Mouse (Mus musculus) megakaryocyte, embryonic 14.5 days (primary cell): Measurements from ENCODE around the gene Arhgap28. TPM values are rescaled to one million over a fixed set of nuclear protein-coding genes. Genes with fewer than 3 reads are reported as not detected.
A peak's percentile ranks its signal among the peaks of the same experiment; 100 is the strongest.

ENCODE experiments used
- H3K27me3 ChIP-seq: replicated peaks from 2 replicates; pipeline ENCODE3; 2012; ENCODE audit warnings: inconsistent platforms
- H3K36me3 ChIP-seq: replicated peaks from 2 replicates; pipeline ENCODE3; 2012; ENCODE audit warnings: low read length, inconsistent platforms, mixed read lengths
- H3K4me1 ChIP-seq: 2 replicates; pipeline ENCODE4 v1.6.1; 2012; ENCODE audit warnings: inconsistent platforms
- H3K4me3 ChIP-seq: replicated peaks from 2 replicates; pipeline ENCODE3; 2012; ENCODE audit warnings: moderate library complexity, mild to moderate bottlenecking, inconsistent platforms
- H3K9me3 ChIP-seq: 2 replicates; pipeline ENCODE4 v1.6.1; 2012; ENCODE audit warnings: inconsistent platforms
- FLI1 ChIP-seq: IDR thresholded peaks from 2 replicates; pipeline ENCODE4 v1.6.1; 2012; ENCODE audit warnings: low read length, inconsistent platforms, mixed read lengths
- GATA1 ChIP-seq: IDR thresholded peaks from 3 replicates; pipeline ENCODE4 v1.6.1; 2012; ENCODE audit warnings: mixed read lengths, low read length, inconsistent platforms, borderline replicate concordance
- polyA plus RNA-seq: library from polyadenylated mRNA; stranded (reverse); fragments of >175 nt; gene quantifications from 2 replicates; pipeline ENCODE4 v1.2.3, GENCODE M21; 2012; ENCODE audit warnings: low replicate concordance; ENCODE audit not compliant: insufficient read depth

Gene Arhgap28
- polyA plus RNA-seq, 1 experiment: 0.13 TPM

- Histone ChIP-seq H3K27me3 (no peaks in the 10 kb centered on the region), H3K4me1 (peaks cover 20% of the 10 kb centered on the region), H3K4me3 (no peak overlapping the region), H3K9me3 (no peaks in the 10 kb centered on the region), H3K36me3 (no peaks in the 10 kb centered on the region)
- TF ChIP-seq FLI1 (no peak), GATA1 (no peak)
These were observed 10.4 kb downstream of the Arhgap28 start for GRCm38 (mm10) chr17:67993371-67994045.

DNA sequence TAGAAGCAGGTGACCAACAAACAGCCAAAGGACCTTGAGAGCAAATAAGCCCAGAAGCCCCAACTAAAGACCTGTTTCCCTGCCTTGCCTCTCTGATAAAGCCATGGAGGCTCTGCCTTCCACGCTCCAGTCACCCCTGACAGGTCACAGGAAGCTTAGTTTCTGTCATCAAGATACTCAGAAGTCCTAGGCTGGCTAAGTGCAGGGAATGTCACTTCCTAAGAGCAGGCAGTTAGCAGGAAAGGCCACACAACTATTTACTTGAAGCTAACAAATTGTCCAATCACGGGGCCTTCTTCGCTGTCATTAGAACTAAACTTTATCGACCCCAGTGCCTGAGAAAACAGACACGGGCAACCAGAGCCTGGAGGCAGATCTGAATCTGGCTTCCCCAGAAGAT lies 14.2 kb downstream of the Arhgap28 start:
- Histone ChIP-seq H3K4me3 (peak overlapping the region; percentile 29), H3K36me3 (no peaks in the 10 kb centered on the region), H3K27me3 (no peaks in the 10 kb centered on the region), H3K4me1 (peaks cover 11% of the 10 kb centered on the region), H3K9me3 (peaks cover 14% of the 10 kb centered on the region; the same call in 1 of the 2 replicates)
- TF ChIP-seq FLI1: no peak
- TF ChIP-seq GATA1: no peak

- Histone ChIP-seq H3K27me3 (no peaks in the 10 kb centered on the region), H3K36me3 (no peaks in the 10 kb centered on the region), H3K4me3 (peak overlapping the region; percentile 74), H3K4me1 (peaks cover 11% of the 10 kb centered on the region), H3K9me3 (peaks cover 14% of the 10 kb centered on the region; the same call in 1 of the 2 replicates)
- TF ChIP-seq FLI1: no peak
- TF ChIP-seq GATA1: no peak
These were observed 14.8 kb downstream of the Arhgap28 start for GRCm38 (mm10) chr17:67988920-67989621.

DNA sequence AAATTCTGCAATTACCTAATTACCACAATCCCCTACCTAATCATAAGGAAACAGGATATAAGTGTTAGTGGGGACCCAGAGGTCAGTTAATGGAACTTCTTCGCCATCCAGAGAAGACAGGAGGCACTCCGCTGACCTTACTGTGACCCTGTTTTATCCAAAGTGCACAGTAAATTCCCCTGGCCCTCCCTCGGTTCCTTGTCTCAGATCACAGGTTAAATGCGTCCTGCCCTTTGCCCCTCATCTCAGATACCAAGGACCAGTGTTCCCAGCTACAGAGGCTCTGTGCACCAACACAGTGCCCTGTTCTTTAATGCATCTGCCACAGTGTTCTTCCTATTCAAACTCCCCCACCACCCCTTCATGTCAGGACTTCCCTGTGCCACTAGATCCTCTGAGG lies 18.4 kb downstream of the Arhgap28 start:
- H3K9me3 ChIP-seq: peaks cover 18% of the 10 kb centered on the region; the same call in 1 of the 2 replicates

GRCm38 (mm10) chr17:67980573-67980972 lies 23.3 kb downstream of the Arhgap28 start:
- Histone ChIP-seq H3K36me3 (no peaks in the 10 kb centered on the region), H3K4me1 (no peaks in the 10 kb centered on the region), H3K4me3 (no peak overlapping the region), H3K9me3 (peaks cover 14% of the 10 kb centered on the region; the same call in 1 of the 2 replicates), H3K27me3 (no peaks in the 10 kb centered on the region)
- TF ChIP-seq FLI1 (no peak), GATA1 (no peak)

More for the DNA sequence above, 18.4 kb downstream of the Arhgap28 start:
- H3K4me1 ChIP-seq: peaks cover 11% of the 10 kb centered on the region
- no peaks in the 10 kb centered on the region for H3K36me3 ChIP-seq
- H3K4me3 ChIP-seq: no peak overlapping the region
- TF ChIP-seq FLI1 (no peak), GATA1 (no peak)
- no peaks in the 10 kb centered on the region for H3K27me3 ChIP-seq

GRCm38 (mm10) chr17:67979248-67979647 lies 24.7 kb downstream of the Arhgap28 start:
- Histone ChIP-seq H3K36me3 (no peaks in the 10 kb centered on the region), H3K27me3 (no peaks in the 10 kb centered on the region)
- TF ChIP-seq GATA1: no peak
- no peak for TF ChIP-seq FLI1

DNA sequence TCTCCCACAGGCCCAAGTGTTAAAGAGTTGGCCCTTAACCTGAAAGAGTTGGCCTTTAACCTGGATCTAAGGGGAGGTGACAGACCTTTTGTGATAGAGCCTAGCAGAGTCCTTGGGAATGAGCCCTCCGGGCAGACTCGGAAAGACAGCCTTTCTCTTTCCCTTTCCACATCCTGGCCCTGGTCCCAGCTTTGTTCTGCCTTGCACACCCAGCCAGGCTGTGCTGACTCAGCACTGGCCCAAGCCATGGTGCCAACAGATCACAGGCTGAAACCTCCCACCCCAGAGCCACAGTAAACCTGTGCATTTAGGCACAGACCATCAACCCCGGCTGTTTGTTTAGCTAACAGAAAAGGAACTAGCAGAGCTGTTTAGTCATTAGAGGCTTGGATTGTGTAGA lies 25.1 kb downstream of the Arhgap28 start:
- TF ChIP-seq FLI1 (no peak), GATA1 (no peak)
- Histone ChIP-seq H3K4me1 (no peaks in the 10 kb centered on the region), H3K27me3 (no peaks in the 10 kb centered on the region), H3K9me3 (peaks cover 17% of the 10 kb centered on the region), H3K36me3 (no peaks in the 10 kb centered on the region), H3K4me3 (no peak overlapping the region)

More at GRCm38 (mm10) chr17:67979248-67979647, 24.7 kb downstream of the Arhgap28 start:
- Histone ChIP-seq H3K9me3 (peaks cover 17% of the 10 kb centered on the region), H3K4me1 (no peaks in the 10 kb centered on the region), H3K4me3 (no peak overlapping the region)

- no peaks in the 10 kb centered on the region for H3K27me3 ChIP-seq
- TF ChIP-seq FLI1 (no peak), GATA1 (no peak)
- H3K9me3 ChIP-seq: peaks cover 20% of the 10 kb centered on the region
- no peaks in the 10 kb centered on the region for H3K4me1 ChIP-seq
- H3K4me3 ChIP-seq: no peak overlapping the region
- no peaks in the 10 kb centered on the region for H3K36me3 ChIP-seq
These were observed 27.5 kb downstream of the Arhgap28 start for GRCm38 (mm10) chr17:67976465-67976864.

DNA sequence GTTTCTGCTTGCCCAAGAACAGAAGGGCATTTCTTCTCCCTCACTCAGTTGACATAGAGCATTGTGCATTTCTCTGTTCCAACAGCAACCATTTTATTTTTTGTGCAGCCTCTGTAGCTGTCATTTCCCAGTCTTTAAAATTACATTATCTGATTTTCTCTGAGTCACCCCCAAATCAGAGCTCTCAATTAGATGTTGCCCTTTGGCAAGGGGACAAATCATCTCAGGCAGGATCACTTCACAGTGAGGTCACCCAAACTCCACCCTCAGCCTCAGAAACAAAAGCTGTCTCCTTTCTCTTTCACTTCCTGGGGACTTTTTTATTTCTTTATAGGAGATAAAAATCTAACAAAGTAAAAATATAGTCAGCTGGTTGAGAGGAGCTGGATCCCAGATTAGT lies 27.9 kb downstream of the Arhgap28 start:
- peaks cover 22% of the 10 kb centered on the region for H3K9me3 ChIP-seq
- no peak overlapping the region for H3K4me3 ChIP-seq
- no peaks in the 10 kb centered on the region for H3K27me3 ChIP-seq
- TF ChIP-seq FLI1 (no peak), GATA1 (no peak)
- no peaks in the 10 kb centered on the region for H3K36me3 ChIP-seq
- H3K4me1 ChIP-seq: no peaks in the 10 kb centered on the region

- no peaks in the 10 kb centered on the region for H3K4me1 ChIP-seq
- H3K4me3 ChIP-seq: no peak overlapping the region
- no peaks in the 10 kb centered on the region for H3K27me3 ChIP-seq
- no peaks in the 10 kb centered on the region for H3K36me3 ChIP-seq
- peaks cover 23% of the 10 kb centered on the region for H3K9me3 ChIP-seq
- TF ChIP-seq FLI1 (no peak), GATA1 (no peak)
These were observed 29.2 kb downstream of the Arhgap28 start for GRCm38 (mm10) chr17:67974679-67975078.
